Mouse (Mus musculus) left cerebral cortex, postnatal 14 days (tissue): ENCODE data around the gene Sstr4. TPM values are rescaled to one million over a fixed set of nuclear protein-coding genes. Genes with fewer than 3 reads are reported as not detected.

ENCODE experiments used
- total RNA-seq, 2 experiments: library from RNA; stranded (reverse); gene quantifications; 2 replicates each; pipeline ENCODE4 v1.2.3; 2021

Sstr4 gene
- total RNA-seq, 2 experiments from 2014 or later, result 45.3 to 47.2 TPM

Other genes with a start within 250 kb of the Sstr4 start
- 10 to 100 TPM; 10.6 to 12.6 TPM for gene Thbd, start 12.8 kb downstream of the Sstr4 start, total RNA-seq
- 10 to 100 TPM; 15.6 to 17.1 TPM for gene Cd93, start 48.2 kb downstream of the Sstr4 start, total RNA-seq